Mouse (Mus musculus) midbrain, embryonic 14.5 days (tissue): ENCODE data around the gene Cers3. TPM values are rescaled to one million over a fixed set of nuclear protein-coding genes. Genes with fewer than 3 reads are reported as not detected.

ENCODE experiments used
- ATAC-seq: fragments of 200-750 bp; cut with Nextera tagmentation; 2 replicates; pipeline ENCODE4 v1.8.0; 2017; ENCODE audit warnings: moderate number of reproducible peaks, moderate library complexity; ENCODE audit not compliant: low FRiP score, low TSS enrichment
- DNase-seq: peaks from one replicate; pipeline ENCODE4 v3.0.0-alpha.2; 2015
- H3K27ac ChIP-seq: fragments of 300-500 bp; sonication (generic); replicated peaks from 2 replicates; pipeline ENCODE4 v1.5.1; 2014; ENCODE audit warnings: mild to moderate bottlenecking, low read depth, low read length, moderate library complexity
- H3K27me3 ChIP-seq: fragments of 300-500 bp; sonication (generic); 2 replicates; pipeline ENCODE4 v1.6.1; 2014; ENCODE audit warnings: low read length, control low read depth, mixed read lengths; ENCODE audit not compliant: control insufficient read depth, insufficient read depth
- H3K36me3 ChIP-seq: fragments of 300-500 bp; sonication (generic); 2 replicates; pipeline ENCODE4 v1.6.1; 2014; ENCODE audit warnings: low read length, control low read depth; ENCODE audit not compliant: control insufficient read depth, insufficient read depth
- H3K4me1 ChIP-seq: fragments of 300-500 bp; sonication (generic); 2 replicates; pipeline ENCODE4 v1.6.1; 2014; ENCODE audit warnings: mild to moderate bottlenecking, antibody characterized with exemption, low read length, control low read depth; ENCODE audit not compliant: control insufficient read depth, insufficient read depth
- H3K4me2 ChIP-seq: fragments of 300-500 bp; sonication (generic); 2 replicates; pipeline ENCODE4 v1.6.1; 2014; ENCODE audit warnings: mild to moderate bottlenecking, low read length, moderate library complexity
- H3K4me3 ChIP-seq: fragments of 300-500 bp; sonication (generic); replicated peaks from 2 replicates; pipeline ENCODE4 v1.5.1; 2014; ENCODE audit warnings: low read depth, low read length
- H3K9ac ChIP-seq: fragments of 300-500 bp; sonication (generic); replicated peaks from 2 replicates; pipeline ENCODE4 v1.6.1; 2014; ENCODE audit warnings: mild to moderate bottlenecking, low read length, moderate library complexity
- H3K9me3 ChIP-seq: fragments of 300-500 bp; sonication (generic); 2 replicates; pipeline ENCODE4 v1.6.1; 2016; ENCODE audit warnings: low read length, control low read depth, mixed read lengths; ENCODE audit not compliant: control insufficient read depth
- WGBS: fragments of 180-500 bp; shearing (Covaris S2); extraction: QIAGEN DNeasy Blood & Tissue Kit; methylation state at CpG from one replicate; pipeline ENCODE4 v1.1.7; 2014; 5-methylcytosine and 5-hydroxymethylcytosine counted together
- polyA plus RNA-seq: library from polyadenylated mRNA; unstranded; fragments of >200 nt; fragmentation: Nextera tagmentation; extraction: Ambion mirVana; gene quantifications from 2 replicates; pipeline ENCODE4 v1.2.1, GENCODE M21; 2014

Gene Cers3
- polyA plus RNA-seq, 1 experiment from 2014 or later = 0.50 TPM

GRCm38 (mm10) chr7:66839463-66840007 is 96.2 kb downstream of the Cers3 start, which contains the start of gene Adamts17:
Gene Adamts17 (plus strand): TSS chr7:66839735.
- under 1% methylated on average over 30 of the region's 30 CpGs for WGBS
- ATAC-seq = peak; percentile 97
- no peaks in the 10 kb centered on the region for H3K9me3 ChIP-seq

DNA sequence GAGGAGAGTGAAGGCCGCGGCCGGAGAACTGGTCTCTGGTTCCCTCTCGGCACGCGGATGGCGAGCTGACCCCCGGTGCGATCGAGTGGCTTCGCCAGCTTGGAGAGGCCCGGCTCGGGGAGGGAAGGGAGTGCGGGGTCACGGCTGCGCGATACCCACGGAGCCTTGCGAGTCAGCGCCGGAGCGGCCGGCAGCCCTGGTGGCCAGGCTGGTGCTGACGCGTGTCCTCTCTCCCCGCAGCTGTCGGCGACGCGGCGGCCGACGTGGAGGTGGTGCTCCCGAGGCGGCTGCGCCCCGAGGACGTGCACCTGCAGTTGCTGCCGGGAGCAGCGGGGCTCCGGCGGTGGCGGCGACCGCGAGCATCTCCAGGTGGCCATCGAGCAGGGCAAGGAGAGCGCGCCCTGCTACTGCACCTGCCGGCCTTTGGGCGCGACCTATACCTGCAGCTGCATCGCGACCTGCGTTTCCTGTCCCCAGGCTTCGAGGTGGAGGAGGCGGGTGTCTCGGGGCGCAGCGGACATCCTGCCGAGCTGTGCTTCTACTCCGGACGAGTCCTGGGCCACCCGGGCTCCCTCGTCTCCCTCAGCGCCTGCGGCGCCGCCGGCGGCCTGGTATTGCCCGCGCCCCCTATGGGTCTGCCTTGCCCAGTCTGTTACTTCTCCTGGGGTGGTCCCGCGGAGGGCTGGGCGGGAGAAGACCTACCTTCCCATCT is 96.9 kb downstream of the Cers3 start:
- peaks cover 11% of the 10 kb centered on the region for H3K27me3 ChIP-seq
- H3K9me3 ChIP-seq = no peaks in the 10 kb centered on the region
- DNase-seq (peak; percentile 78), ATAC-seq (peak; percentile 63)
- peaks cover 8% of the 10 kb centered on the region; the same call in 1 of the 2 replicates for H3K4me1 ChIP-seq
- H3K9ac ChIP-seq = peak overlapping the region; percentile 69
- under 1% methylated on average over 68 of the region's 76 CpGs for WGBS
- peak overlapping the region; percentile 63 for H3K27ac ChIP-seq
- H3K36me3 ChIP-seq = no peaks in the 10 kb centered on the region
- peak overlapping the region; percentile 100 for H3K4me2 ChIP-seq
- H3K4me3 ChIP-seq = peak overlapping the region; percentile 62

More at GRCm38 (mm10) chr7:66839463-66840007, 96.2 kb downstream of the Cers3 start, which contains the start of gene Adamts17:
- Histone ChIP-seq H3K27me3 (peaks cover 11% of the 10 kb centered on the region), H3K4me3 (peak within 1 kb of the TSS; percentile 62), H3K4me2 (peak within 1 kb of the TSS; percentile 100), H3K9ac (peak within 1 kb of the TSS; percentile 69), H3K27ac (peak within 1 kb of the TSS; percentile 63), H3K4me1 (peaks cover 8% of the 10 kb centered on the region; the same call in 1 of the 2 replicates), H3K36me3 (no peaks in the 10 kb centered on the region)
- peak; percentile 97 for DNase-seq

DNA sequence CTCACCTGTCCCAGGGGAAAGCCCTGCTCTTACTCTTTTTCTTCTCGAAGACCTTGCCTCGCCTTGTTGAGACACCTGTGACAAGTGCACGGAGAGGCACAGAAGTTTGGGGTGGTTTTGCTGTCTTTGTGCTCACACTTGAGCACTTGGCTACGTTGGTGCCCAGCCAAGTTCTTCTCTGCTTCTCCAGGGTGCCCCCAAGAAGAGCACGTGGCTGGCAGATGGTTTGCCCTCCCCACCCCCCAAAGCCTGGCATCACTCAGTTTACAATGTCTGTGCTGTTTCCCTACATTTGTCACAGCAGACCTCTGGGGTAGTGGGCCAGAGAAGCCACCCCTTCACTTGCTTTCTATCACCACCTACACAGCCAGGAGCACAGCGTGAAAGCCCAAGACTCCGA is 97.9 kb downstream of the Cers3 start:
- no peaks in the 10 kb centered on the region for H3K36me3 ChIP-seq
- H3K4me2 ChIP-seq = peak overlapping the region; percentile 100
- peak; percentile 8 for DNase-seq
- peaks cover 11% of the 10 kb centered on the region for H3K27me3 ChIP-seq
- no peak for ATAC-seq
- peak overlapping the region; percentile 62; the same call in 1 of the 2 replicates for H3K4me3 ChIP-seq
- WGBS = 81% methylated on average over 7 of the region's 7 CpGs
- H3K27ac ChIP-seq = no peak overlapping the region
- no peak overlapping the region; the same call in 1 of the 2 replicates for H3K9ac ChIP-seq
- no peaks in the 10 kb centered on the region for H3K9me3 ChIP-seq
- peaks cover 8% of the 10 kb centered on the region; the same call in 1 of the 2 replicates for H3K4me1 ChIP-seq

DNA sequence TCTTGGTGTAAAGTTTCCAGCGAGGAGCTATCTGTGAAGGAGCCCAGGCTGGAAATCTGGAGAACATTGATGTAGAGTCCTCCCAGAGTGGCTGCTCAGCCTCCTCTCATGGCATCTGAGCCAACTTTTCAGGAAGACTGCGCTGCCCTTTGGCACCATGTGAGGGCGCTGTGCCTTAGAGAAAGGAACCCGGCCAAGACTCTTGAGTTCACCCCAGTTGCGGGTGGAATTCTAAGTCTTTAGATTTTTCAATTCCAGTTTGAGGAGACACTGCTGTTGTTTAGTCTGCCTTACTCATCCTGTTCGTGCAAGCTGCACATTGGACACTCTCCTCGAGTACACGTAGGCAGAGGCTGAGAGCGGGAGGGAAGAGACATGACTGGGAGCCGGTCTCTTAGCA is 98.7 kb downstream of the Cers3 start:
- H3K9me3 ChIP-seq = no peaks in the 10 kb centered on the region
- peaks cover 8% of the 10 kb centered on the region; the same call in 1 of the 2 replicates for H3K4me1 ChIP-seq
- WGBS = 57% methylated on average over 10 of the region's 10 CpGs
- DNase-seq (peak; percentile 68), ATAC-seq (no peak)
- no peak overlapping the region for H3K4me2 ChIP-seq
- no peak overlapping the region for H3K27ac ChIP-seq
- no peak overlapping the region for H3K9ac ChIP-seq
- H3K27me3 ChIP-seq = peaks cover 11% of the 10 kb centered on the region
- no peaks in the 10 kb centered on the region for H3K36me3 ChIP-seq
- H3K4me3 ChIP-seq = no peak overlapping the region

DNA sequence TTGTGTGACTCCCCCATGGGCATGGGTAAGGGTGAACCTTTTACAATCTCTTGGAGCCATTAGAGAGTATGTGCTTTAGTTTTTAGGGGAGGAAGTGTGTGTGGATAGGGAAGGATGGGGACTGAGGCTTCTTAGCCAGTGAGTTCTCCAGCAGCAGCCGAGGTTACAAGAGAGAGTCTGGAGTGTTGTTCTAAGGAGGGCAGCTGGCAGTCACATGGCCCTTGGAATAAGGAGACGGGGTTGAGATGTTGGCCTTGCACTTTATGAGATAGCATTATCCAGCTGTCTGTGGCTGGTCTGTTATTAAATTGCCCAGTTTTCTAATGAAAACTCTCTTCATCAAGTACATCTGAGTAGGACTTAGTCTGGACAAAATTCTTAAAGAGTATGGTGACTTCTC is 100.5 kb downstream of the Cers3 start:
- ATAC-seq (no peak), DNase-seq (no peak)
- Histone ChIP-seq H3K9ac (no peak overlapping the region), H3K4me2 (no peak overlapping the region), H3K4me1 (peaks cover 8% of the 10 kb centered on the region; the same call in 1 of the 2 replicates), H3K9me3 (no peaks in the 10 kb centered on the region), H3K36me3 (no peaks in the 10 kb centered on the region), H3K27ac (no peak overlapping the region), H3K4me3 (no peak overlapping the region), H3K27me3 (peaks cover 11% of the 10 kb centered on the region)
- WGBS = 68% methylated on average over 2 of the region's 2 CpGs

GRCm38 (mm10) chr7:66846582-66846981 is 103.3 kb downstream of the Cers3 start:
- Histone ChIP-seq H3K9me3 (no peaks in the 10 kb centered on the region), H3K27me3 (peaks cover under 1% of the 10 kb centered on the region)

GRCm38 (mm10) chr7:66847299-66847698 is 104.0 kb downstream of the Cers3 start:
- Histone ChIP-seq H3K4me3 (no peak overlapping the region), H3K4me2 (no peak overlapping the region), H3K36me3 (no peaks in the 10 kb centered on the region), H3K9me3 (no peaks in the 10 kb centered on the region), H3K27me3 (no peaks in the 10 kb centered on the region; the same call in none of the 2 replicates), H3K4me1 (no peaks in the 10 kb centered on the region), H3K27ac (no peak overlapping the region), H3K9ac (no peak overlapping the region)
- DNase-seq (no peak), ATAC-seq (no peak)
- WGBS = 87% methylated on average over 9 of the region's 9 CpGs

More at GRCm38 (mm10) chr7:66846582-66846981, 103.3 kb downstream of the Cers3 start:
- ATAC-seq = no peak
- Histone ChIP-seq H3K4me3 (no peak overlapping the region), H3K9ac (no peak overlapping the region), H3K27ac (no peak overlapping the region), H3K4me1 (no peaks in the 10 kb centered on the region), H3K4me2 (no peak overlapping the region), H3K36me3 (no peaks in the 10 kb centered on the region)
- DNase-seq = no peak
- 80% methylated on average over 6 of the region's 6 CpGs for WGBS

DNA sequence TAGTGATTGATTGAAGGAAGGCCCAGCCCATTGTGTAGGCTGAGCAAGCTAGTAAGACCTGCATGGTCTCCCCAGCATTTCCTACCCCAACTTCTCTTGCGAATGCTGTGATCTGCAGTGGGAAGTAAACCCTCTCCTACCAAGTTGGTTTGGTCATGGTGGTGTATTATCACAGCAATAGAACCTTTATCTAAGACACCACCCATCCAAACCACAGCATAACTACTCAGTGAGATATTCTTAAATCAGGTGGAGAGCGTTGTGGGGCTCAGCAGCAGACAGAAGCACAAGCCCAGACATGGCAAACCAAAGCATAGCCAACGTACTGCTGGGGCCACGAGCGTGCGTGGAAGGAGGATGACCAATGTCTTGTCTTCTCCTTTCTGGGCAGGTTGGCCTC is 106.0 kb downstream of the Cers3 start:
- Histone ChIP-seq H3K4me2 (no peak overlapping the region), H3K27me3 (no peaks in the 10 kb centered on the region), H3K9ac (no peak overlapping the region), H3K4me1 (no peaks in the 10 kb centered on the region), H3K4me3 (no peak overlapping the region), H3K36me3 (no peaks in the 10 kb centered on the region), H3K27ac (no peak overlapping the region), H3K9me3 (no peaks in the 10 kb centered on the region)
- WGBS = 95% methylated on average over 6 of the region's 6 CpGs
- ATAC-seq (no peak), DNase-seq (no peak)
